Mouse (Mus musculus): ENCODE results near the gene Il23a. TPM values are rescaled to one million over a fixed set of nuclear protein-coding genes. Genes with fewer than 3 reads are reported as not detected.
"Not testable (repeated sequence)": the region's sequence is repeated elsewhere in the genome, so short reads cannot be mapped to it uniquely, and the experiment has no call there.

Il23a gene
- polyA plus RNA-seq, 1 experiment from 2014 or later: 0.15 TPM

DNA sequence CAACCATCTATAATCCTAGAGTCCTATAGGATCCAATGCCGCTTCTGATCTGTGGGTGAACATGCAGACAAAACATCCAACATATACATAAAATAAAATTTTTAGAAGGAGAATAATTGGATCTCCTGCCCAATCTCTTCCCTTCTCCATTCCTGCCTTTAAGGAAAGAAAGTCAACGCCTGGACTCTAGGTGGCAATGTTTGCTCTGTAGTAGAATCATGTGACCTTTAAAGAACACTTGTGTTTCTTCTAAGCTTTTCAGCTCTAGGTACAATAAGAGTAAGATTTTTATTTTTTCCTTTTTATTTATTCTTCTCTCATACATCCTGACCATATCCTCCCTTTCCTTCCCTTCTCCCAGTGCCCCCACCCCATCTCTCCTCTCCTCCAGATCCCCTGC lies 26.7 kb downstream of the Il23a start:
- no peak overlapping the region for H3K27ac ChIP-seq (ENCODE audit: low read length)
- H3K9me3 ChIP-seq (ENCODE audit: low read length): no peaks in the 10 kb centered on the region
- no peak overlapping the region for H3K4me2 ChIP-seq (replicated peaks; ENCODE audit: low read depth, low read length)
- no peaks in the 10 kb centered on the region for H3K4me1 ChIP-seq (ENCODE audit: insufficient read depth, low read length)
- H3K36me3 ChIP-seq (ENCODE audit: insufficient read depth, low read length): 0 out of 2 replicates have a peak, but pooled peaks cover 5% of the 10 kb centered on the region
- H3K27me3 ChIP-seq (ENCODE audit: insufficient read depth, low read length): no peaks in the 10 kb centered on the region
- 67% methylated on average over 2 of the region's 2 CpGs for WGBS
- ATAC-seq (ENCODE audit: low FRiP score, low TSS enrichment): no peak
- H3K9ac ChIP-seq (replicated peaks; ENCODE audit: low read length): no peak overlapping the region
- H3K4me3 ChIP-seq (ENCODE audit: low read length): no peak overlapping the region

- no peaks in the 10 kb centered on the region for H3K4me1 ChIP-seq (ENCODE audit: insufficient read depth, low read length)
- peak overlapping the region; percentile 69 for H3K4me2 ChIP-seq (replicated peaks; ENCODE audit: low read depth, low read length)
- no peaks in the 10 kb centered on the region for H3K9me3 ChIP-seq (ENCODE audit: low read length)
- H3K27ac ChIP-seq (ENCODE audit: low read length): peak overlapping the region; percentile 61
- H3K27me3 ChIP-seq (ENCODE audit: insufficient read depth, low read length): no peaks in the 10 kb centered on the region
- peak overlapping the region; percentile 76 for H3K9ac ChIP-seq (replicated peaks; ENCODE audit: low read length)
- 43% methylated on average over 7 of the region's 7 CpGs for WGBS
- H3K4me3 ChIP-seq (ENCODE audit: low read length): peak overlapping the region; percentile 83
- ATAC-seq (ENCODE audit: low FRiP score, low TSS enrichment): no peak
- H3K36me3 ChIP-seq (ENCODE audit: insufficient read depth, low read length): no peaks in the 10 kb centered on the region
Observed at GRCm38 (mm10) chr10:128270866-128271265, 27.7 kb downstream of the Il23a start.

DNA sequence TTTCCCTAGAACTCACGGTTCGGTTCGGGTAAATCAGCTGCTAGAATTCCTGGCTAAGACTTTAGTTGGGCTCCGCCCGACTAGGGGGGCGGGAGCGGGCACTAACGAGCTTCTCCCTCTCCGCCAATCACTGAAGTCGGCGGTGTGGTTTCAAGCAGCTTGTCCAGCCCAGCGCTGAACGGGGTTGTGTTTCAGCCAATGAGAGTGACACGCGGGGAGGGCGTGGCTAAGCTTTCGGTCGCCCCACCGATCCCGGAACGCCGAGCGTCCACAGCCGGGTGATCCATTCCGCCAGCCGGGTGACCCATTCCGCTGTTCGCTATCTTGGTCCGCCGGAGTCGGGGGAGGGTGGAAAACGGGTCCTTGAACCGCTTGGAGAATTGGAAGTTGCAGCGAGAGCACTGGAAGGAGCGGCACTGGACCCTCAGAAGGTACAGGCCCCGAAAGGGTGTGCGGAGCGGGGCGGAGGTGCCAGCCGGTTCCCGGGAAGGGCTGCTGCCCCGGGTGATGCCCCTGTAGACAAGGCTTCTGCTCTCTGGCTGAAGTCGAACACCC lies 28.2 kb downstream of the Il23a start, which contains the start of gene Stat2:
Gene Stat2 (plus strand): TSS at position 273 of the 555 bp plus-strand sequence.
- no peaks in the 10 kb centered on the region for H3K36me3 ChIP-seq (ENCODE audit: insufficient read depth, low read length)
- WGBS: under 1% methylated on average over 43 of the region's 43 CpGs

DNA sequence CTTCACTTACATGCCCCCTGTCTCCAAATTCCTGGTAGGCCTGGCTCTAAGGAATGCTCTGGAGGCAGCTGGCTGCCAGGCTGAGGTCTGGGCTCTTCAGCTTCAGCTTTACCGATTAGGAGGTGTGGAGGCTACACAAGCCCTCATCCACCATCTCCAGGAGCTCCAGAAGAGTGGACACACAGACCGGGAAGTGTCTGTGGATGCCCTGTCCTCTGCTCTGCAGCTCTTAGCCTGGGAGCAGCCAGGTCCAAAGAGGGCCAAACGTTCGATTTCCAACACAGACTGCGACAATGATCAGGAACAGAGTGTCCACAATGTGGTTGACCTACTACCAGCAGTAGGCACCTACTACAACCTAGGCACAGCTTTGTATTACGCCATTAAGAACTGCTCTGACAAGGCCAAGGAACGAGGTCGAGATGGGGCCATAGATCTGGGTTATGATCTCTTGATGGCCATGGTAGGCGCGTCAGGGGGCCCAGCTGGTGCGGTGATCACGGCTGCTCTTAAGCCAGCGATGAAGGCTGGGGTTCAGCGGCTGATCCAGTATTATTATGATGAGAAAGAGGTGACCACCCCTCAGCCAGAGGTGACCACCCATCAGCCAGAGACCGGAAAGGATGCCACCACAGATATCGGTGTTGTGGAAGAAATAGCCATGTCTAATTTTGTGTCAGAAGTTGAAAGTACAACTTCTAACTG lies 29.2 kb downstream of the Il23a start:
- Histone ChIP-seq H3K36me3 (ENCODE audit: insufficient read depth, low read length) (no peaks in the 10 kb centered on the region), H3K9ac (replicated peaks; ENCODE audit: low read length) (no peak overlapping the region), H3K9me3 (ENCODE audit: low read length) (no peaks in the 10 kb centered on the region), H3K4me1 (ENCODE audit: insufficient read depth, low read length) (no peaks in the 10 kb centered on the region), H3K4me2 (replicated peaks; ENCODE audit: low read depth, low read length) (no peak overlapping the region; the same call in 1 of the 2 replicates), H3K4me3 (ENCODE audit: low read length) (no peak overlapping the region), H3K27ac (ENCODE audit: low read length) (no peak overlapping the region), H3K27me3 (ENCODE audit: insufficient read depth, low read length) (no peaks in the 10 kb centered on the region)
- WGBS: 87% methylated on average over 16 of the region's 16 CpGs
- ATAC-seq (ENCODE audit: low FRiP score, low TSS enrichment): no peak

More for the DNA sequence above, 28.2 kb downstream of the Il23a start, which contains the start of gene Stat2:
- Histone ChIP-seq H3K27me3 (ENCODE audit: insufficient read depth, low read length) (no peaks in the 10 kb centered on the region), H3K4me2 (replicated peaks; ENCODE audit: low read depth, low read length) (peak within 1 kb of the TSS; percentile 69), H3K9me3 (ENCODE audit: low read length) (no peaks in the 10 kb centered on the region), H3K9ac (replicated peaks; ENCODE audit: low read length) (peak within 1 kb of the TSS; percentile 76), H3K4me1 (ENCODE audit: insufficient read depth, low read length) (no peaks in the 10 kb centered on the region), H3K27ac (ENCODE audit: low read length) (peak within 1 kb of the TSS; percentile 61), H3K4me3 (ENCODE audit: low read length) (peak within 1 kb of the TSS; percentile 83)
- ATAC-seq (ENCODE audit: low FRiP score, low TSS enrichment): peak; percentile 99

- Histone ChIP-seq H3K4me3 (ENCODE audit: low read length) (no peak within 1 kb of the TSS), H3K9ac (replicated peaks; ENCODE audit: low read length) (no peak within 1 kb of the TSS), H3K27me3 (ENCODE audit: insufficient read depth, low read length) (no peaks in the 10 kb centered on the region), H3K4me2 (replicated peaks; ENCODE audit: low read depth, low read length) (no peak within 1 kb of the TSS), H3K4me1 (ENCODE audit: insufficient read depth, low read length) (no peaks in the 10 kb centered on the region), H3K27ac (ENCODE audit: low read length) (no peak within 1 kb of the TSS), H3K9me3 (ENCODE audit: low read length) (no peaks in the 10 kb centered on the region), H3K36me3 (ENCODE audit: insufficient read depth, low read length) (no peaks in the 10 kb centered on the region)
- WGBS: 79% methylated on average over 6 of the region's 6 CpGs
- no peak for ATAC-seq (ENCODE audit: low FRiP score, low TSS enrichment)
Observed at GRCm38 (mm10) chr10:128268371-128268770, 30.2 kb downstream of the Il23a start, which contains the start of gene Apof. Gene Apof, plus strand, starts transcription at chr10:128268671.

DNA sequence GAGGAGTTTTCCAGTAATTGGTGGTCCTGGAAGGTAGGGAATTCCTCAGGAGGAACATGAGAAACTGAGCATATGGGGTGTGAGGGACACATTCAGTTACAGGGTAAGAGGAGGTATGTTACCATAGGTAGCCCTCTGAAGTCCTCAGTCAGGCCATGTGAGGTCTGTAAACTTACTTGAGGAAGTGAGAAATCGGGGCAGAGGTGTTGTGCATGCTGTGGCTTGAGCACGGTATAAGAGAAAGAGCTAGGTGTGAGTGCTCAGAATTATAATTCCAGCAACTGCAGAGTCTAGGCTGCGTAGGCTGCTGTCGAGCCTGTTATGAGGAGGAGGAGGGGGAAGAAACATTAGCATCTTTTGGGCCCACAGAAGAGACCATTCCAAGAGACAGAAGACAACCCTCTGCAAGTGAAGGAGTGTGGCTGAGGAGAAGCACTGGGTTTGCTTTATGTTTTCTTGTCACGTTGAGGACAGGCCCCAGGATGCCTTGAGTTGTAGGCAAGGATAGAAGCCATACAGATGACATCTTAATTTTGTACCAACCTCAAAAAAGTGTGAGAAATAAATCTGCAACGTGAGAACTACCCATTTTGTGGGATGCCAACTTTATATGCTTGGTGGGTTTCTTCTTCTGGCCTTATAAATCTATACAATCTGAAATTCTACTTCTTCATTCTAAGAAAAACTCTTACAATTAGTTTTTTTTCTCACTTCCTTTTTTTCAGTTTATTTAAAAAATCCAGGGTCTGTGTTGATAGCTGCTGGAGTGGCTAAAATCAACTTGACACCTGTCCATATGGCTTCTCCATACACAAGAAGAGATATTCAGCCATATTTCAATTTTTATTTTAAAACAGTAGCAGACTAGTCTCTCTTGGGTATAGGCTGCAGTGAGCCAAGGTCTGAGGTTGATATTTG lies 34.9 kb downstream of the Il23a start:
- WGBS: 71% methylated on average over 6 of the region's 6 CpGs
- Histone ChIP-seq H3K9ac (replicated peaks; ENCODE audit: low read length) (no peak overlapping the region), H3K4me3 (ENCODE audit: low read length) (no peak overlapping the region), H3K4me1 (ENCODE audit: insufficient read depth, low read length) (no peaks in the 10 kb centered on the region), H3K9me3 (ENCODE audit: low read length) (no peaks in the 10 kb centered on the region), H3K4me2 (replicated peaks; ENCODE audit: low read depth, low read length) (no peak overlapping the region), H3K36me3 (ENCODE audit: insufficient read depth, low read length) (no peaks in the 10 kb centered on the region), H3K27ac (ENCODE audit: low read length) (no peak overlapping the region), H3K27me3 (ENCODE audit: insufficient read depth, low read length) (no peaks in the 10 kb centered on the region)
- no peak for ATAC-seq (ENCODE audit: low FRiP score, low TSS enrichment)

DNA sequence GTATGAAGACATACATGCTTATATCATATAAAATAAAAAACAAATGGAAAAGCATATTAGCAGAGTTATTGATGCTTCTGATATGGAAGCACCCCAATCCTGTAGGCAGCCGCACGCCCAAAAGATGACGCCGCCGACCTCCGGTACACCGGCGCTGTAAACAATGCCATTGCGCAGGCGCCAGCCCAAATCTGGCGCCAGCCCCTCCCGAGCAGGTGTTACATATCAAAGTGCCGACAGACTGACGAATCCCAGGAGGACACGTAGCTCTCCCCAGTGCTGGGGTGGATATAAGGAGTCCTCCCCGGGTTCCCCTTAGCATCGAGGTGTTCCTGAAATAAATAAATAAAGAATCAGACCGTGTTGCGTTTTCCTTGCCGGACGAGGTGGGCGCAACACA lies 36.3 kb downstream of the Il23a start:
- H3K36me3 ChIP-seq (ENCODE audit: insufficient read depth, low read length): no peaks in the 10 kb centered on the region
- no peaks in the 10 kb centered on the region for H3K4me1 ChIP-seq (ENCODE audit: insufficient read depth, low read length)
- H3K4me3 ChIP-seq (ENCODE audit: low read length): no peak overlapping the region
- no peak overlapping the region for H3K9ac ChIP-seq (replicated peaks; ENCODE audit: low read length)
- 79% methylated on average over 22 of the region's 22 CpGs for WGBS
- no peak overlapping the region for H3K4me2 ChIP-seq (replicated peaks; ENCODE audit: low read depth, low read length)
- no peak for ATAC-seq (ENCODE audit: low FRiP score, low TSS enrichment)
- no peak overlapping the region for H3K27ac ChIP-seq (ENCODE audit: low read length)
- no peaks in the 10 kb centered on the region for H3K27me3 ChIP-seq (ENCODE audit: insufficient read depth, low read length)
- H3K9me3 ChIP-seq (ENCODE audit: low read length): no peaks in the 10 kb centered on the region

DNA sequence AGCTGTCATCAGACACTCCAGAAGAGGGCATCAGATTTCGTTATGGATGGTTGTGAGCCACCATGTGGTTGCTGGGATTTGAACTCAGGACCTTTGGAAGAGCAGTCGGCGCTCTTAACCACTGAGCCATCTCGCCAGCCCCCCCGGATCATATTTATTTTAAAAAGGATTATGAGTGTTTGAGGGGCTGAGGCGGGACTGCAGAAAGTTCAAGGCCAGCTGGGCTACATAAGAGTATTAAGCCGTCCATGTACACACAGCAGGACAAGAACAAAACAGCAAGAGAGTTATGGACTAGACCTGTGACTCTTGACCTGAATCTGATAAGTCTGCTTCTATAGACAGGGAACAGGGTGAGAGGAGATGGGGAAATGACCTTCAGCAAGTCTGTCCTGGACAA lies 38.2 kb downstream of the Il23a start:
- not testable (repeated sequence) for H3K4me1 ChIP-seq (ENCODE audit: insufficient read depth, low read length); H3K4me2 ChIP-seq (replicated peaks; ENCODE audit: low read depth, low read length); H3K27ac ChIP-seq (ENCODE audit: low read length); H3K4me3 ChIP-seq (ENCODE audit: low read length); H3K9me3 ChIP-seq (ENCODE audit: low read length); H3K9ac ChIP-seq (replicated peaks; ENCODE audit: low read length); ATAC-seq (ENCODE audit: low FRiP score, low TSS enrichment); H3K36me3 ChIP-seq (ENCODE audit: insufficient read depth, low read length); H3K27me3 ChIP-seq (ENCODE audit: insufficient read depth, low read length)
- WGBS: 79% methylated on average over 7 of the region's 7 CpGs

GRCm38 (mm10) chr10:128259946-128260345 lies 38.6 kb downstream of the Il23a start:
- Histone ChIP-seq H3K4me3 (ENCODE audit: low read length) (no peak overlapping the region), H3K9me3 (ENCODE audit: low read length) (no peaks in the 10 kb centered on the region), H3K4me2 (replicated peaks; ENCODE audit: low read depth, low read length) (no peak overlapping the region), H3K27me3 (ENCODE audit: insufficient read depth, low read length) (no peaks in the 10 kb centered on the region), H3K36me3 (ENCODE audit: insufficient read depth, low read length) (0 out of 2 replicates have a peak, but pooled peaks cover 1% of the 10 kb centered on the region), H3K9ac (replicated peaks; ENCODE audit: low read length) (no peak overlapping the region), H3K4me1 (ENCODE audit: insufficient read depth, low read length) (no peaks in the 10 kb centered on the region), H3K27ac (ENCODE audit: low read length) (no peak overlapping the region)
- WGBS: 88% methylated on average over 5 of the region's 5 CpGs
- ATAC-seq (ENCODE audit: low FRiP score, low TSS enrichment): no peak
